Mouse (Mus musculus) embryonic stem cell, embryonic (primary cell): Measurements from ENCODE around the gene Cmas.

ENCODE experiments used
- CTCF ChIA-PET, 4 experiments: fragments of 300-600 bp in 2 of 4; fragments of 350-600 bp in 2 of 4; sonication (Branson Sonifier 250); formaldehyde crosslinking; loops; one replicate each; lab custom pipeline; 2022; ENCODE audit warnings: inconsistent platforms in 2 of 4; lab: Charles Lee
- POLR2A ChIA-PET, 4 experiments: fragments of 300-600 bp in 2 of 4; fragments of 350-600 bp in 2 of 4; sonication (Branson Sonifier 250); formaldehyde crosslinking; loops; one replicate each; lab custom pipeline; 2022; ENCODE audit warnings: antibody characterized with exemption in 4 of 4, inconsistent platforms in 1 of 4; lab: Charles Lee

The Cmas gene

DNA sequence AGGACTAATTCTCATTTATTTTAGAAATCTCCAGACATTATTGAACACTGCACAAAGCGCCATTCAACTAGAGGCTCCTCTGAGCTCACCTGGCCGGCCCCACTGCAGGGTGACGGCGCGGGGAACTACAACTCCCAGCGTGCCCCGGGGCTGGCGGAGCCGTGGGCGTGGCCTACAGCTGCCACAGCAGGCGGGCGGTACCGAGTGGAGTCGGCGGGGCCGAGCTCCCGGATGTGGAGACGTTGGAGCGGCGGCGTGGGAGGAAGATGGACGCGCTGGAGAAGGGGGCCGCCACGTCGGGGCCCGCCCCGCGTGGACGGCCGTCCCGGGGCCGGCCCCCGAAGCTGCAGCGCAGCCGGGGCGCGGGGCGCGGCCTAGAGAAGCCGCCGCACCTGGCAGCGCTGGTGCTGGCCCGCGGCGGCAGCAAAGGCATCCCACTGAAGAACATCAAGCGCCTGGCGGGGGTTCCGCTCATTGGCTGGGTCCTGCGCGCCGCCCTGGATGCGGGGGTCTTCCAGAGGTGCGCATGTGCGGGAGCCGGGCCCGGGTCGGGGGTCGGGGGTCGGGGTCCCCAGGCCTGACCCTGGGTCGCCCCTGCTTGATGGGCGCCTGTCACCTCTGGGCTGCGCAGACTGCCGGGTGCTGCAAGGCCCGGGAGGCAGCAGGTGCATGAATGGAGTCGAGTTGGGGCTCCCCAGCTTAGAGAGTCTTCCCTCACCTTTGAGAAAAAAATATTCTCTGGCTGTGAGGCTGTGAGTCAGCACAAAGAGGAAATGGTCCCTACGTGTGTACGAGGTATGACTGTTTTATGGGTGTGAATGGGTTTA, at the start of gene Cmas:
TSS of gene Cmas (plus strand) at position 180 of the 827 bp plus-strand sequence.
- CTCF ChIA-PET: interaction anchor here in 2 of 4 experiments (1.1 to 1.2 kb wide), 4 partner anchors 22 to 248 kb away, joined by 3 read pairs; no protein-coding TSS in a partner anchor
- POLR2A ChIA-PET: interaction anchor here (0.6 to 4.6 kb wide), 19 partner anchors 8 to 387 kb away, joined by 3 to 14 read pairs (median 3); partner anchors contain the start of gene Ldhb (in 1 of the 4)

- ChIA-PET POLR2A (no interaction called here), CTCF (interaction anchor here (0.6 to 1.2 kb wide), 8 partner anchors 13 to 179 kb away, joined by 3 to 5 read pairs (median 4); no protein-coding TSS in a partner anchor)
These were observed 49.8 kb upstream of the Cmas start for GRCm38 (mm10) chr6:142706688-142707087.

GRCm38 (mm10) chr6:142708369-142708768, 48.1 kb upstream of the Cmas start:
- ChIA-PET CTCF (interaction anchor here in 2 of 4 experiments (0.6 to 1.2 kb wide), 2 partner anchors 12 to 28 kb away, joined by 3 read pairs; no protein-coding TSS in a partner anchor), POLR2A (interaction anchor here in 1 of 4 experiments (1.1 kb wide), 1 partner anchor 27 kb away, joined by 3 read pairs; no protein-coding TSS in a partner anchor)

DNA sequence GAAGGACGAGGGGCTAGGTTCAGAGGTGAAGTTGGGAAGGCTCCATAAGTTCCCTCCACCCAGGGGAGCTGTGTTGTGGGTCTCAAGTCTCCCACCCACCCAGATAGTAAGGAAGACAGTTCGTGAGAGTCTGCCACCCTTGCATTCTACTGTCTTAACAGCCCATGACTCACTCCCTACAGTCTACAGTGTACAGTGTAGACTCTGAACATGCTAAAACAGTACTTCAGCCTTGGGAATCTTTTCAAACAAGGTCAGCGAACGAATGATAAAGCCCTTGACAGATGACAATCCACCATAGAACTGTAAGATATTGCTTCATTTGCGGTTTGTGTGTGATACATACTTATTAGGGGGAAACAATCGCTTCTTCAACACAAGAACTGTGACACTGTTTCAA, 45.8 kb upstream of the Cmas start:
- CTCF ChIA-PET: interaction anchor here in 1 of 4 experiments (0.7 kb wide), 1 partner anchor 404 kb away, joined by 3 read pairs; no protein-coding TSS in a partner anchor
- POLR2A ChIA-PET: no interaction called here

DNA sequence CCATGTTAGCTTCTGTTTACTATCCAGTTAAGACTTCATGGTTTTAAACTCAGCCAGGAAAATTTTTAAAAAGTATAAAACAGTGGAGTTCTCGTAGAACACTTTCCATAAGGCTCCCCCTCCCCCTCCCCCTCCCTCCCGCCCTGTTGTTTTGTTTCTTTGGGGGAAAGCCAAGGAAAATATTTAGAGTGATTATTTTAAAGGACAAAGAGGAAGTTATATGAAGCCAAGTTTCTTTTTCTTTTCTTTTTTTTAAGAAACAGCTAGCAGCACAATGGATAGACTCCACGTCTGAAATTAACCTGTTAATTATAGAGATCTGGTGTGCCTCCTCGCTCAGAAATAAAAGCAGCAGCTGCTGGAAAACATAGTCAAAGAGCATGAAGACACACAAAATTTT, 45.4 kb upstream of the Cmas start:
- CTCF ChIA-PET: no interaction called here
- POLR2A ChIA-PET: no interaction called here

- ChIA-PET POLR2A (no interaction called here), CTCF (interaction anchor here in 1 of 4 experiments (0.9 kb wide), 1 partner anchor 20 kb away, joined by 3 read pairs; no protein-coding TSS in a partner anchor)
These were observed 41.5 kb upstream of the Cmas start for GRCm38 (mm10) chr6:142715026-142715425.

- ChIA-PET CTCF (no interaction called here), POLR2A (no interaction called here)
These were observed 39.3 kb upstream of the Cmas start for GRCm38 (mm10) chr6:142717186-142717585.

DNA sequence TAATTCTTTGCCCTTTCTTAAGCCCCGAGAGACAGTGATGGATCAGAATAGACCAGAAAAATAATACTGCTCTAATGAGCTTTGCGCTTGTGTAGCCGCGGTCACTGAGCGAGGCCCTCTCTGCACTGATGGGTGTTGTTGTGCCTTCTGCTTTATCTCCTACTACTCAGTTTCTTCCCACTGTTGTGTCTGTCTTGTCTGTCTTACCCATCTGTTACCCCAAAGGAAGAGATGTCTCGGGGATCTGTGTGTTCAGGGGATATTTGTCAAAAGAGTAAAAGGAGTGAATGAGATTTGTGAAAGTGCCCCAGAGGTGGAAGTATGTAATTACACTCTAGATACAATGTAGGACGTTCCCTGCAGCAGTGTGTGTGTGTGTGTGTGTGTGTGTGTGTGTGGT, 38.3 kb upstream of the Cmas start:
- POLR2A ChIA-PET: no interaction called here
- CTCF ChIA-PET: no interaction called here

GRCm38 (mm10) chr6:142720641-142721040, 35.8 kb upstream of the Cmas start:
- ChIA-PET POLR2A (no interaction called here), CTCF (interaction anchor here in 2 of 4 experiments (0.5 to 1.9 kb wide), 5 partner anchors 12 to 719 kb away, joined by 3 to 5 read pairs (median 3); no protein-coding TSS in a partner anchor)

GRCm38 (mm10) chr6:142721731-142722130, 34.8 kb upstream of the Cmas start:
- CTCF ChIA-PET: no interaction called here
- POLR2A ChIA-PET: no interaction called here

GRCm38 (mm10) chr6:142726032-142726431, 30.5 kb upstream of the Cmas start:
- ChIA-PET CTCF (no interaction called here), POLR2A (no interaction called here)

- ChIA-PET POLR2A (interaction anchor here in 1 of 4 experiments (0.8 to 1.8 kb wide), 2 partner anchors 9 to 17 kb away, joined by 3 read pairs; no protein-coding TSS in a partner anchor), CTCF (interaction anchor here in 2 of 4 experiments (0.6 to 1.3 kb wide), 2 partner anchors 53 to 207 kb away, joined by 3 read pairs; no protein-coding TSS in a partner anchor)
These were observed 23.8 kb upstream of the Cmas start for GRCm38 (mm10) chr6:142732567-142733290.

GRCm38 (mm10) chr6:142735302-142736005, 21.0 kb upstream of the Cmas start:
- ChIA-PET CTCF (interaction anchor here (0.6 to 3.2 kb wide), 27 partner anchors 9 to 392 kb away, joined by 3 to 15 read pairs (median 3); partner anchors contain the start of genes Abcc9 (in 1 of the 4) and Cmas (in 1 of the 4)), POLR2A (interaction anchor here in 2 of 4 experiments (0.7 to 1.3 kb wide), 4 partner anchors 17 to 379 kb away, joined by 3 to 4 read pairs (median 3); partner anchors contain the start of gene Cmas (in 1 of the 2))

DNA sequence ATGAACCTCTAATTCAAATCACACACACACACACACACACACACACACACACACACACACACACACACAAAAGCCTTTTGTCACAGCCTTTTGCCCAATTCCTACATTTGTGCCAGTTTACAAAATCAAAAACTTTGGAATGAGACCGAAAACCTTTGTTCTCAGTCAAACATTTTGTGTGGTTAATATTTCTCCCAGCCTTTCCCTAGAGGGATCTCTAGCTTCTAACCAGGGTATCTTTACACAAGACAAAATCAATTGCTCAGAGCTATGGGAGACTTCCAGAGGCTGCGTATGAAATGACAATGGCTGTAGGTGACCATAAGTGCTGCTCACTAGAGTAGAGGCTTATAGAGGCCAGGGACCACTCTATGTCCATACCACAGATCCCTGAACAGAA, 18.3 kb upstream of the Cmas start:
- POLR2A ChIA-PET: interaction anchor here in 2 of 4 experiments (0.6 to 1.7 kb wide), 5 partner anchors 13 to 223 kb away, joined by 3 to 5 read pairs (median 3); partner anchors contain the start of gene Cmas (in 1 of the 2)
- CTCF ChIA-PET: interaction anchor here in 1 of 4 experiments (1.6 kb wide), 1 partner anchor 47 kb away, joined by 7 read pairs; no protein-coding TSS in a partner anchor

- ChIA-PET CTCF (no interaction called here), POLR2A (interaction anchor here in 2 of 4 experiments (0.6 to 1.7 kb wide), 3 partner anchors 18 to 71 kb away, joined by 3 to 4 read pairs (median 3); partner anchors contain the start of gene Cmas (in 1 of the 2))
These were observed 17.8 kb upstream of the Cmas start for GRCm38 (mm10) chr6:142738637-142739036.

GRCm38 (mm10) chr6:142741763-142742162, 14.7 kb upstream of the Cmas start:
- ChIA-PET POLR2A (interaction anchor here in 2 of 4 experiments (0.8 to 3.3 kb wide), 10 partner anchors 10 to 233 kb away, joined by 3 to 31 read pairs (median 4); partner anchors contain the start of gene Cmas (in 1 of the 2)), CTCF (no interaction called here)

- ChIA-PET CTCF (interaction anchor here in 1 of 4 experiments (0.9 to 1.1 kb wide), 2 partner anchors 8 to 246 kb away, joined by 3 read pairs; no protein-coding TSS in a partner anchor), POLR2A (interaction anchor here in 2 of 4 experiments (0.6 to 3.3 kb wide), 9 partner anchors 9 to 235 kb away, joined by 3 to 31 read pairs (median 4); partner anchors contain the start of gene Cmas (in 1 of the 2))
These were observed 13.3 kb upstream of the Cmas start for GRCm38 (mm10) chr6:142743193-142743592.

DNA sequence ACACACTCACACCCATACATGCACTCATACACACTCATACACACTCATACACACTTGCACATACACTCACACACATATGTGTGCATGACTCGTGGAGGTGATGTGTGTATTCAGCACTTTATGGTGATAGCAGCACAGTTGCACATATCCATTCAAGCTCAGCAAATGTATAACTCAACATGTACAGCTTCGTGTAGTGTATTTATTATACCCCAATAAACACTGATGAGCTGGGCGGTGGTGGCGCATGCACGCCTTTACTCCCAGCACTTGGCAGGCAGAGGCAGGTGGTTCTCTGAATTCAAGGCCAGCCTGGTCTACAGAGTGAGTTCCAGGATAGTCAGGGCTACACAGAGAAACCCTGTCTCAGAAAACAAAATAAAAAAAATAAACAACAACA, 11.0 kb upstream of the Cmas start:
- POLR2A ChIA-PET: no interaction called here
- CTCF ChIA-PET: no interaction called here
